Mouse (Mus musculus): ENCODE results near the gene Tbc1d9b. TPM values are rescaled to one million over a fixed set of nuclear protein-coding genes. Genes with fewer than 3 reads are reported as not detected.

Tbc1d9b gene
- polyA plus RNA-seq, 1 experiment from 2014 or later: 47.9 TPM

- no peaks in the 10 kb centered on the region for H3K27me3 ChIP-seq (ENCODE audit: control insufficient read depth, insufficient read depth, low read depth, low read length)
- no peaks in the 10 kb centered on the region for H3K9me3 ChIP-seq (ENCODE audit: control insufficient read depth, low read length)
- H3K9ac ChIP-seq (ENCODE audit: low read length): peak overlapping the region; percentile 98
- peak overlapping the region; percentile 75 for H3K4me2 ChIP-seq (ENCODE audit: low read depth, low read length)
- H3K27ac ChIP-seq (ENCODE audit: low read length): peak overlapping the region; percentile 99
- peak overlapping the region; percentile 93 for H3K4me3 ChIP-seq (ENCODE audit: low read length)
- peaks cover 26% of the 10 kb centered on the region for H3K36me3 ChIP-seq (ENCODE audit: control insufficient read depth, insufficient read depth, low read length)
- under 1% methylated on average over 22 of the region's 24 CpGs for WGBS
- ATAC-seq (ENCODE audit: low read depth): peak; percentile 97
- peaks cover 13% of the 10 kb centered on the region for H3K4me1 ChIP-seq (replicated peaks; ENCODE audit: control insufficient read depth, insufficient read depth, low read length)
Measured at GRCm38 (mm10) chr11:50210101-50210504, 78.9 kb downstream of the Tbc1d9b start.

- 0% methylated on average over 48 of the region's 48 CpGs for WGBS
- Histone ChIP-seq H3K9me3 (ENCODE audit: control insufficient read depth, low read length) (no peaks in the 10 kb centered on the region), H3K27ac (ENCODE audit: low read length) (peak within 1 kb of the TSS; percentile 99), H3K4me3 (ENCODE audit: low read length) (peak within 1 kb of the TSS; percentile 93), H3K9ac (ENCODE audit: low read length) (peak within 1 kb of the TSS; percentile 98), H3K27me3 (ENCODE audit: control insufficient read depth, insufficient read depth, low read depth, low read length) (no peaks in the 10 kb centered on the region), H3K36me3 (ENCODE audit: control insufficient read depth, insufficient read depth, low read length) (peaks cover 23% of the 10 kb centered on the region), H3K4me2 (ENCODE audit: low read depth, low read length) (peak within 1 kb of the TSS; percentile 75), H3K4me1 (replicated peaks; ENCODE audit: control insufficient read depth, insufficient read depth, low read length) (peaks cover 13% of the 10 kb centered on the region)
- peak; percentile 73 for ATAC-seq (ENCODE audit: low read depth)
Measured at GRCm38 (mm10) chr11:50210505-50211151, 79.4 kb downstream of the Tbc1d9b start, which contains the start of the genes Sqstm1 and Mgat4b. TSS of gene Sqstm1 (minus strand) at chr11:50210827. TSS of gene Mgat4b (plus strand) at chr11:50210890.

- Histone ChIP-seq H3K27ac (ENCODE audit: low read length) (no peak overlapping the region; the same call in 1 of the 2 replicates), H3K4me2 (ENCODE audit: low read depth, low read length) (peak overlapping the region; percentile 75), H3K36me3 (ENCODE audit: control insufficient read depth, insufficient read depth, low read length) (peaks cover 14% of the 10 kb centered on the region), H3K9ac (ENCODE audit: low read length) (peak overlapping the region; percentile 98), H3K27me3 (ENCODE audit: control insufficient read depth, insufficient read depth, low read depth, low read length) (no peaks in the 10 kb centered on the region), H3K9me3 (ENCODE audit: control insufficient read depth, low read length) (no peaks in the 10 kb centered on the region), H3K4me1 (replicated peaks; ENCODE audit: control insufficient read depth, insufficient read depth, low read length) (peaks cover 20% of the 10 kb centered on the region), H3K4me3 (ENCODE audit: low read length) (peak overlapping the region; percentile 93)
- WGBS: 91% methylated on average over 3 of the region's 3 CpGs
- ATAC-seq (ENCODE audit: low read depth): no peak
Measured at GRCm38 (mm10) chr11:50211322-50212059, 80.3 kb downstream of the Tbc1d9b start.

GRCm38 (mm10) chr11:50212060-50212739 is 81.0 kb downstream of the Tbc1d9b start:
- H3K27ac ChIP-seq (ENCODE audit: low read length): no peak overlapping the region
- WGBS: 64% methylated on average over 3 of the region's 3 CpGs

GRCm38 (mm10) chr11:50212848-50213758 is 81.9 kb downstream of the Tbc1d9b start:
- Histone ChIP-seq H3K27me3 (ENCODE audit: control insufficient read depth, insufficient read depth, low read depth, low read length) (no peaks in the 10 kb centered on the region), H3K9me3 (ENCODE audit: control insufficient read depth, low read length) (no peaks in the 10 kb centered on the region), H3K9ac (ENCODE audit: low read length) (no peak overlapping the region), H3K27ac (ENCODE audit: low read length) (no peak overlapping the region), H3K4me1 (replicated peaks; ENCODE audit: control insufficient read depth, insufficient read depth, low read length) (peaks cover 21% of the 10 kb centered on the region), H3K36me3 (ENCODE audit: control insufficient read depth, insufficient read depth, low read length) (no peaks in the 10 kb centered on the region), H3K4me2 (ENCODE audit: low read depth, low read length) (no peak overlapping the region), H3K4me3 (ENCODE audit: low read length) (no peak overlapping the region)
- 41% methylated on average over 11 of the region's 11 CpGs for WGBS
- no peak for ATAC-seq (ENCODE audit: low read depth)

More at GRCm38 (mm10) chr11:50212060-50212739, 81.0 kb downstream of the Tbc1d9b start:
- H3K9me3 ChIP-seq (ENCODE audit: control insufficient read depth, low read length): no peaks in the 10 kb centered on the region
- ATAC-seq (ENCODE audit: low read depth): no peak
- H3K27me3 ChIP-seq (ENCODE audit: control insufficient read depth, insufficient read depth, low read depth, low read length): no peaks in the 10 kb centered on the region
- no peak overlapping the region for H3K4me2 ChIP-seq (ENCODE audit: low read depth, low read length)
- H3K36me3 ChIP-seq (ENCODE audit: control insufficient read depth, insufficient read depth, low read length): peaks cover 7% of the 10 kb centered on the region
- H3K4me3 ChIP-seq (ENCODE audit: low read length): no peak overlapping the region
- H3K4me1 ChIP-seq (replicated peaks; ENCODE audit: control insufficient read depth, insufficient read depth, low read length): peaks cover 21% of the 10 kb centered on the region
- no peak overlapping the region for H3K9ac ChIP-seq (ENCODE audit: low read length)

GRCm38 (mm10) chr11:50214631-50215030 is 83.4 kb downstream of the Tbc1d9b start:
- Histone ChIP-seq H3K4me2 (ENCODE audit: low read depth, low read length) (no peak overlapping the region), H3K27ac (ENCODE audit: low read length) (no peak overlapping the region), H3K4me3 (ENCODE audit: low read length) (no peak overlapping the region), H3K27me3 (ENCODE audit: control insufficient read depth, insufficient read depth, low read depth, low read length) (no peaks in the 10 kb centered on the region), H3K36me3 (ENCODE audit: control insufficient read depth, insufficient read depth, low read length) (no peaks in the 10 kb centered on the region), H3K9me3 (ENCODE audit: control insufficient read depth, low read length) (no peaks in the 10 kb centered on the region), H3K9ac (ENCODE audit: low read length) (no peak overlapping the region), H3K4me1 (replicated peaks; ENCODE audit: control insufficient read depth, insufficient read depth, low read length) (peaks cover 19% of the 10 kb centered on the region)
- WGBS: 86% methylated on average over 6 of the region's 6 CpGs
- ATAC-seq (ENCODE audit: low read depth): no peak

- ATAC-seq (ENCODE audit: low read depth): no peak
- no peaks in the 10 kb centered on the region for H3K9me3 ChIP-seq (ENCODE audit: control insufficient read depth, low read length)
- no peaks in the 10 kb centered on the region for H3K27me3 ChIP-seq (ENCODE audit: control insufficient read depth, insufficient read depth, low read depth, low read length)
- H3K27ac ChIP-seq (ENCODE audit: low read length): no peak overlapping the region
- no peaks in the 10 kb centered on the region for H3K36me3 ChIP-seq (ENCODE audit: control insufficient read depth, insufficient read depth, low read length)
- H3K4me2 ChIP-seq (ENCODE audit: low read depth, low read length): no peak overlapping the region
- H3K4me1 ChIP-seq (replicated peaks; ENCODE audit: control insufficient read depth, insufficient read depth, low read length): peaks cover 19% of the 10 kb centered on the region
- no peak overlapping the region for H3K9ac ChIP-seq (ENCODE audit: low read length)
- 20% methylated on average over 9 of the region's 9 CpGs for WGBS
- H3K4me3 ChIP-seq (ENCODE audit: low read length): no peak overlapping the region
Measured at GRCm38 (mm10) chr11:50215633-50216032, 84.4 kb downstream of the Tbc1d9b start.

- Histone ChIP-seq H3K9me3 (ENCODE audit: control insufficient read depth, low read length) (no peaks in the 10 kb centered on the region), H3K4me1 (replicated peaks; ENCODE audit: control insufficient read depth, insufficient read depth, low read length) (peaks cover 12% of the 10 kb centered on the region; the same call in 1 of the 2 replicates), H3K4me2 (ENCODE audit: low read depth, low read length) (no peak overlapping the region), H3K36me3 (ENCODE audit: control insufficient read depth, insufficient read depth, low read length) (no peaks in the 10 kb centered on the region), H3K27me3 (ENCODE audit: control insufficient read depth, insufficient read depth, low read depth, low read length) (no peaks in the 10 kb centered on the region), H3K4me3 (ENCODE audit: low read length) (no peak overlapping the region), H3K9ac (ENCODE audit: low read length) (no peak overlapping the region), H3K27ac (ENCODE audit: low read length) (no peak overlapping the region)
- WGBS: 70% methylated on average over 4 of the region's 4 CpGs
- ATAC-seq (ENCODE audit: low read depth): no peak
Measured at GRCm38 (mm10) chr11:50216724-50217366, 85.6 kb downstream of the Tbc1d9b start.
